Mouse (Mus musculus) heart, postnatal 0 days (tissue): Measurements from ENCODE around the gene Oaf. TPM values are rescaled to one million over a fixed set of nuclear protein-coding genes. Genes with fewer than 3 reads are reported as not detected.

ENCODE experiments used
- ATAC-seq: fragments of 200-750 bp; cut with Nextera tagmentation; 2 replicates; pipeline ENCODE4 v1.8.0; 2017; ENCODE audit warnings: low read depth, moderate number of reproducible peaks, moderate library complexity; ENCODE audit not compliant: insufficient read depth
- DNase-seq: peaks from one replicate; pipeline ENCODE4 v3.0.0-alpha.2; 2016; ENCODE audit warnings: low spot score
- H3K27ac ChIP-seq: fragments of 300-500 bp; sonication (generic); 2 replicates; pipeline ENCODE4 v1.5.1; 2014; ENCODE audit warnings: low read depth, mild to moderate bottlenecking
- H3K27me3 ChIP-seq: fragments of 300-500 bp; sonication (generic); 2 replicates; pipeline ENCODE4 v1.6.1; 2014; ENCODE audit warnings: low read length, mixed read lengths; ENCODE audit not compliant: control insufficient read depth, insufficient read depth
- H3K36me3 ChIP-seq: fragments of 300-500 bp; sonication (generic); replicated peaks from 2 replicates; pipeline ENCODE4 v1.6.1; 2014; ENCODE audit warnings: low read length, mixed read lengths; ENCODE audit not compliant: control insufficient read depth, insufficient read depth
- H3K4me1 ChIP-seq: fragments of 300-500 bp; sonication (generic); 2 replicates; pipeline ENCODE4 v1.6.1; 2014; ENCODE audit warnings: antibody characterized with exemption; ENCODE audit not compliant: control insufficient read depth, insufficient read depth
- H3K4me2 ChIP-seq: fragments of 300-500 bp; sonication (generic); 2 replicates; pipeline ENCODE4 v1.6.1; 2014; ENCODE audit warnings: low read depth, mild to moderate bottlenecking, low read length, moderate library complexity
- H3K4me3 ChIP-seq: fragments of 300-500 bp; sonication (generic); 2 replicates; pipeline ENCODE4 v1.5.1; 2014; ENCODE audit warnings: low read depth, low read length
- H3K9ac ChIP-seq: fragments of 300-500 bp; sonication (generic); replicated peaks from 2 replicates; pipeline ENCODE4 v1.6.1; 2014; ENCODE audit warnings: low read depth, low read length, mixed read lengths
- H3K9me3 ChIP-seq: fragments of 300-500 bp; sonication (generic); replicated peaks from 2 replicates; pipeline ENCODE4 v1.6.1; 2016; ENCODE audit warnings: low read length; ENCODE audit not compliant: control insufficient read depth
- CTCF ChIP-seq: IDR thresholded peaks from 2 replicates; pipeline ENCODE4 v1.5.1; 2016; ENCODE audit warnings: antibody characterized with exemption, control low read depth, low read depth
- EP300 ChIP-seq: IDR thresholded peaks from 2 replicates; pipeline ENCODE4 v1.6.1; 2016; ENCODE audit warnings: antibody characterized with exemption, low read depth
- WGBS: fragments of 180-500 bp; shearing (Covaris S2); extraction: QIAGEN DNeasy Blood & Tissue Kit; methylation state at CpG from one replicate; pipeline ENCODE4 v1.1.7; 2014; 5-methylcytosine and 5-hydroxymethylcytosine counted together
- polyA plus RNA-seq: library from polyadenylated mRNA; unstranded; fragments of >200 nt; fragmentation: Nextera tagmentation; extraction: Ambion mirVana; gene quantifications from 2 replicates; pipeline ENCODE4 v1.2.1, GENCODE M21; 2015
- total RNA-seq: library from RNA; depleted of rRNA; stranded (reverse); fragments of >200 nt; gene quantifications from 2 replicates; pipeline ENCODE4 v1.2.3, GENCODE M21; 2014; ENCODE audit warnings: low replicate concordance; rRNA removed

Gene Oaf
- total and polyA plus RNA-seq, 2 experiments from 2014 or later: 22.4 to 26.6 TPM

- Histone ChIP-seq H3K27me3 (peaks cover 9% of the 10 kb centered on the region; the same call in 1 of the 2 replicates), H3K36me3 (no peaks in the 10 kb centered on the region), H3K9me3 (no peaks in the 10 kb centered on the region), H3K27ac (no peak overlapping the region), H3K9ac (no peak overlapping the region), H3K4me2 (no peak overlapping the region), H3K4me3 (no peak overlapping the region), H3K4me1 (no peaks in the 10 kb centered on the region)
- ATAC-seq (no peak), DNase-seq (no peak)
- TF ChIP-seq CTCF (no peak), EP300 (no peak)
- WGBS: 52% methylated on average over 3 of the region's 3 CpGs
Measured at GRCm38 (mm10) chr9:43189021-43189356, 50.7 kb downstream of the Oaf start.

GRCm38 (mm10) chr9:43188309-43189020 is 51.2 kb downstream of the Oaf start:
- Histone ChIP-seq H3K4me3 (no peak overlapping the region), H3K27ac (no peak overlapping the region), H3K27me3 (0 out of 2 replicates have a peak, but pooled peaks cover 3% of the 10 kb centered on the region), H3K9me3 (no peaks in the 10 kb centered on the region), H3K4me1 (no peaks in the 10 kb centered on the region), H3K36me3 (no peaks in the 10 kb centered on the region), H3K9ac (no peak overlapping the region), H3K4me2 (no peak overlapping the region)
- ATAC-seq (no peak), DNase-seq (no peak)
- 71% methylated on average over 12 of the region's 12 CpGs for WGBS
- TF ChIP-seq EP300: no peak
- TF ChIP-seq CTCF: no peak

- H3K9ac ChIP-seq: no peak overlapping the region
- H3K36me3 ChIP-seq: no peaks in the 10 kb centered on the region
- H3K27ac ChIP-seq: no peak overlapping the region
- H3K9me3 ChIP-seq: no peaks in the 10 kb centered on the region
- TF ChIP-seq EP300: no peak
- no peak for TF ChIP-seq CTCF
- H3K4me1 ChIP-seq: no peaks in the 10 kb centered on the region
- H3K27me3 ChIP-seq: no peaks in the 10 kb centered on the region
- no peak overlapping the region for H3K4me2 ChIP-seq
- WGBS: 9% methylated on average over 5 of the region's 5 CpGs
- H3K4me3 ChIP-seq: no peak overlapping the region
- DNase-seq: peak; percentile 22
- peak; percentile 30; the same call in 1 of the 2 replicates for ATAC-seq
Measured at GRCm38 (mm10) chr9:43179614-43180013, 60.1 kb downstream of the Oaf start.

GRCm38 (mm10) chr9:43178172-43178571 is 61.5 kb downstream of the Oaf start:
- Histone ChIP-seq H3K9me3 (no peaks in the 10 kb centered on the region), H3K4me3 (no peak overlapping the region), H3K9ac (no peak overlapping the region), H3K4me1 (no peaks in the 10 kb centered on the region), H3K4me2 (no peak overlapping the region), H3K27me3 (no peaks in the 10 kb centered on the region), H3K27ac (no peak overlapping the region), H3K36me3 (no peaks in the 10 kb centered on the region)
- WGBS: 59% methylated on average over 7 of the region's 7 CpGs
- no peak for ATAC-seq
- TF ChIP-seq CTCF: peak; percentile 29
- TF ChIP-seq EP300: no peak
- DNase-seq: no peak

Other genes starting within 250 kb of the Oaf start
- 57.3 and 63.5 TPM in 2 replicates for gene Arhgef12, start 132.7 kb downstream of the Oaf start, total RNA-seq
- 9.3 and 10.3 TPM in 2 replicates for gene Arhgef12, start 132.7 kb downstream of the Oaf start, polyA plus RNA-seq
- 5.5 and 7.5 TPM in 2 replicates for gene Tmem136, start 123.3 kb downstream of the Oaf start, total RNA-seq
- gene Tmem136, start 123.3 kb downstream of the Oaf start, polyA plus RNA-seq: 8.0 and 8.1 TPM in 2 replicates
- gene Pou2f3, start 29.5 kb downstream of the Oaf start, total RNA-seq: not detected in 2 replicates
- 0.08 and 0.10 TPM in 2 replicates for gene Pou2f3, start 29.5 kb downstream of the Oaf start, polyA plus RNA-seq
- gene Trim29, start 70.9 kb upstream of the Oaf start, total RNA-seq: 1.3 and 4.2 TPM in 2 replicates
- gene Trim29, start 70.9 kb upstream of the Oaf start, polyA plus RNA-seq: 0.08 and 0.14 TPM in 2 replicates